Mouse (Mus musculus): ENCODE results near the gene Ccdc190.

DNA sequence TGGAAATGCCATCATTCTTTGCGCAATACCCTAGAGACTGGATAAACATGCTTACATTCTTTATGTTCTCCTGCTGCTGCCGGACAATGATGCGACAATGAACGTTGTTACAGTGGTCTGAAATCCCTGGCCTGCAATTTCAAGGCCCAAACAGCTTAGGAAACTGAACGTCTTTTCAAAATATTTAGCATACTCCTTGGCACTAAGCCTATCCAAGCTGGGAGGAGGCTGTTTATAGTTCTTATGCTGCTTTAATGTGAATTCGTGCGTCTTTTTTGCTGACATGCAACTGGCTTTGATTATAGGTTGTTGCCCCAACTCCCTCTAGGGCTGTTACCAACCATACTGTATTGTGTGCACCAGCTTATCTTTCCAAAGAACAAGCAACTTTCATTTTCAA, 20.4 kb downstream of the Ccdc190 start:
- TF ChIP-seq CTCF (IDR thresholded peaks at IDR 0.05; ENCODE audit: insufficient read depth, low read depth, low read length) (no peak), POLR2A (IDR thresholded peaks at IDR 0.05; ENCODE audit: insufficient read depth, low read depth, low read length) (no peak)

All from olfactory bulb, adult 2 months (tissue).